Mouse (Mus musculus): Measurements from ENCODE around the gene Qsox1. TPM values are rescaled to one million over a fixed set of nuclear protein-coding genes. Genes with fewer than 3 reads are reported as not detected.
A peak's percentile ranks its signal among the peaks of the same experiment; 100 is the strongest.

Qsox1 gene
- total RNA-seq (2021) = 10 to 100 TPM; 55.1 to 60.9 TPM
- long read RNA-seq, experiment 1, transcript Qsox1-208 (1 exons, 3,395 nt) = minor isoform, 7 of 29 reads
- long read RNA-seq, experiment 1, transcript Qsox1-207 (13 exons, 2,433 nt) = major isoform, 14 of 29 reads
- long read RNA-seq, experiment 1, partial matches to known transcripts = 2 of 29 reads
- long read RNA-seq, experiment 1, other reads (novel, unspliced or antisense) = 2 of 29 reads
- long read RNA-seq, experiment 2, transcript Qsox1-207 (13 exons, 2,433 nt) = major isoform, 7 of 10 reads
- long read RNA-seq, experiment 2, partial matches to known transcripts = 1 of 10 reads
- long read RNA-seq, experiment 2, other reads (novel, unspliced or antisense) = 0 of 10 reads

GRCm38 (mm10) chr1:155812581-155813499, at the start of gene Qsox1:
TSS of gene Qsox1 (minus strand) at chr1:155812889.
- peak; percentile 89 to 92 for DNase-seq

GRCm38 (mm10) chr1:155854926-155855702, 42.4 kb upstream of the Qsox1 start:
- DNase-seq = peak in 1 of 2 experiments; percentile 8

- DNase-seq = no peak
These were observed 40.3 kb upstream of the Qsox1 start for GRCm38 (mm10) chr1:155853009-155853408.

- DNase-seq = no peak
These were observed 31.5 kb upstream of the Qsox1 start for GRCm38 (mm10) chr1:155844235-155844634.

- no peak for DNase-seq
These were observed 30.8 kb upstream of the Qsox1 start for GRCm38 (mm10) chr1:155843538-155843937.

GRCm38 (mm10) chr1:155835667-155836066, 23.0 kb upstream of the Qsox1 start:
- DNase-seq = no peak

GRCm38 (mm10) chr1:155833610-155834009, 20.9 kb upstream of the Qsox1 start:
- DNase-seq = no peak

GRCm38 (mm10) chr1:155831958-155832357, 19.3 kb upstream of the Qsox1 start:
- DNase-seq = no peak

- peak; percentile 41 to 53 for DNase-seq
These were observed 18.2 kb upstream of the Qsox1 start for GRCm38 (mm10) chr1:155830861-155831260.

GRCm38 (mm10) chr1:155827703-155828295, 15.1 kb upstream of the Qsox1 start:
- no peak for DNase-seq

- no peak for DNase-seq
These were observed 14.2 kb upstream of the Qsox1 start for GRCm38 (mm10) chr1:155826803-155827395.

GRCm38 (mm10) chr1:155825940-155826716, 13.4 kb upstream of the Qsox1 start:
- DNase-seq = no peak

GRCm38 (mm10) chr1:155820646-155821045, 8.0 kb upstream of the Qsox1 start:
- no peak for DNase-seq

- DNase-seq = no peak
These were observed 3.5 kb upstream of the Qsox1 start for GRCm38 (mm10) chr1:155816167-155816566.

- DNase-seq = no peak
These were observed 601 bp downstream of the Qsox1 start for GRCm38 (mm10) chr1:155811995-155812580.

- no peak for DNase-seq
These were observed 2.1 kb downstream of the Qsox1 start for GRCm38 (mm10) chr1:155810616-155811015.

GRCm38 (mm10) chr1:155809706-155810442, 2.8 kb downstream of the Qsox1 start:
- DNase-seq = no peak

GRCm38 (mm10) chr1:155808261-155808660, 4.4 kb downstream of the Qsox1 start:
- DNase-seq = no peak

- peak; percentile 41 to 55 for DNase-seq
These were observed 7.1 kb downstream of the Qsox1 start for GRCm38 (mm10) chr1:155805607-155806006.
